ENCODE assay signal across 30 mouse cellular contexts in the genomic region with DNA sequence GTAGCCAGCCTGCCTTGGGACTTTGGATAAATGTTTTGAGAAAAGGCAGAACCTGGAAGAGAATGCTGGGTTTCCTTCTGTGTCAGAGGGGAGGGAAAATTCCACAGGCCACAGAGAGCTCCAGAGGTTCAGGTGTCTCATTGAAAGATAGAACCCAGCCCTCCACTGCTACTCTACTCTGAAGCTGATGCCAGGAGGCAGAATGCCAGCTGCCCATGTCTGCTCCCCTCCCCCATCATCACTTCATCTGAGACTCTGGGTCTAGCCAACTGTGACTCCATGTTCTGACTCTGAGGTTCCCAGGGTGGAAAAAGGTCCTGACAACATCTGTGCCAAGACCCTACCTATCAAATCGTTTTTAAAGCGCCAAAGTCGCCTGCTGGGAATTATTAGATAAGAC. TPM values are rescaled to one million over a fixed set of nuclear protein-coding genes. Genes with fewer than 3 reads are reported as not detected.
A peak's percentile ranks its signal among the peaks of the same experiment; 100 is the strongest.
DNase-seq lines count a peak whose midpoint lies in the region; ATAC-seq lines count a peak whose summit lies in the region.
"Had no signal": no experiment of that assay in that cellular context is flagged by ENCODE, and none has a peak within 500 bp of the region (broad histone marks: within the 10 kb centered on the region; RNA-seq: fewer than 3 reads in every experiment).

No protein-coding gene starts in this region.

- H3K27me3 ChIP-seq in heart, embryonic 15.5 days = no peaks in the 10 kb centered on the region
- no peaks in the 10 kb centered on the region for H3K27me3 ChIP-seq in heart, embryonic 12.5 days (replicated peaks)
- H3K27me3 ChIP-seq: embryonic facial prominence, embryonic 15.5 days; forebrain, embryonic 12.5 days; intestine, embryonic 15.5 days; liver, embryonic 12.5 days had no signal

- H3K4me3 ChIP-seq in heart, embryonic 15.5 days = no peak overlapping the region
- no peak overlapping the region for H3K4me3 ChIP-seq in heart, embryonic 12.5 days
- H3K4me3 ChIP-seq: embryonic facial prominence, embryonic 10.5 days; embryonic facial prominence, embryonic 15.5 days; forebrain, embryonic 12.5 days; hindbrain, embryonic 10.5 days; intestine, embryonic 15.5 days; layer of hippocampus, adult 2 months; left cerebral cortex, adult 2 months; liver, embryonic 12.5 days had no signal

- intact Hi-C loops in left cerebral cortex, postnatal 4 days (cut with DNase I) = no loop called here

- H3K9ac ChIP-seq in heart, embryonic 15.5 days = no peak overlapping the region
- H3K9ac ChIP-seq in heart, embryonic 12.5 days = no peak overlapping the region
- H3K9ac ChIP-seq: embryonic facial prominence, embryonic 15.5 days; forebrain, embryonic 12.5 days; forebrain, postnatal 0 days; intestine, embryonic 15.5 days; liver, embryonic 12.5 days; liver, postnatal 0 days had no signal

- H3K4me2 ChIP-seq in heart, embryonic 15.5 days = no peak overlapping the region
- no peak overlapping the region for H3K4me2 ChIP-seq in heart, embryonic 12.5 days
- H3K4me2 ChIP-seq: embryonic facial prominence, embryonic 15.5 days; forebrain, embryonic 12.5 days; heart, embryonic 11.5 days; intestine, embryonic 15.5 days; liver, embryonic 12.5 days; midbrain, embryonic 11.5 days had no signal

- WGBS in heart, embryonic 15.5 days = 41% methylated on average over 3 of the region's 3 CpGs
- WGBS in heart, embryonic 12.5 days = 59% methylated on average over 3 of the region's 3 CpGs

- peak; percentile 16 to 19 for DNase-seq in cerebellum, adult 18-20 months
- DNase-seq in cerebellum, postnatal 36 days = no peak
- peak; percentile 71 for DNase-seq in left cerebral cortex, postnatal 4 days
- no peak for DNase-seq in left cerebral cortex, adult 9 months (ENCODE audit: low spot score in 2 of 2)
- DNase-seq in urinary bladder, postnatal 25 days (ENCODE audit: low spot score) = no peak
- DNase-seq: adrenal gland, adult 2 months; cerebellum, adult 9-11 months; forebrain, postnatal 0 days; kidney, adult 2 months; kidney, postnatal 36 days; liver, postnatal 0 days; lung, postnatal 36 days; right cerebral cortex, adult 18-20 months; spleen, adult 18-20 months; thymus, postnatal 14 days had no signal

- H3K4me1 ChIP-seq in heart, embryonic 15.5 days (replicated peaks) = peaks cover 73% of the 10 kb centered on the region
- H3K4me1 ChIP-seq in heart, embryonic 12.5 days (replicated peaks) = peaks cover 76% of the 10 kb centered on the region

- no peaks in the 10 kb centered on the region for H3K9me3 ChIP-seq in heart, embryonic 15.5 days (replicated peaks)
- H3K9me3 ChIP-seq in heart, embryonic 12.5 days (replicated peaks) = no peaks in the 10 kb centered on the region
- H3K9me3 ChIP-seq: embryonic facial prominence, embryonic 10.5 days; embryonic facial prominence, embryonic 15.5 days; forebrain, embryonic 12.5 days; hindbrain, embryonic 10.5 days; intestine, embryonic 15.5 days; liver, embryonic 12.5 days had no signal

- peak overlapping the region; percentile 39 for H3K27ac ChIP-seq in heart, embryonic 15.5 days
- no peak overlapping the region for H3K27ac ChIP-seq in heart, embryonic 12.5 days (ENCODE audit: poor library complexity, severe bottlenecking)
- H3K27ac ChIP-seq: embryonic facial prominence, embryonic 15.5 days; forebrain, embryonic 12.5 days; hindbrain, embryonic 10.5 days; intestine, embryonic 15.5 days; layer of hippocampus, adult 2 months; left cerebral cortex, adult 2 months; liver, embryonic 12.5 days had no signal

- no peaks in the 10 kb centered on the region for H3K36me3 ChIP-seq in heart, embryonic 15.5 days
- H3K36me3 ChIP-seq in heart, embryonic 12.5 days = no peaks in the 10 kb centered on the region; the same call in 1 of the 2 replicates
- H3K36me3 ChIP-seq: hindbrain, embryonic 10.5 days; intestine, embryonic 15.5 days; liver, embryonic 12.5 days had no signal

- ATAC-seq in heart, embryonic 15.5 days (replicated peaks; ENCODE audit: insufficient number of reproducible peaks, insufficient read depth, low FRiP score, low read depth) = peak; percentile 32; the same call in 1 of the 2 replicates
- ATAC-seq in heart, embryonic 12.5 days (ENCODE audit: insufficient number of reproducible peaks, low FRiP score) = no peak
- ATAC-seq: CD4-positive, CD25-positive, alpha-beta regulatory T cell, adult 4 months; forebrain, postnatal 0 days; hindbrain, embryonic 16.5 days; intestine, embryonic 15.5 days; liver, embryonic 12.5 days; liver, postnatal 0 days; midbrain, embryonic 16.5 days had no signal

RNA-seq across cellular contexts. Expression of gene Prdm11, which starts 6.9 kb away (rescaled TPM):
- 4.7 and 5.7 TPM in 2 replicates for polyA plus RNA-seq in heart, embryonic 15.5 days (2015; fragmentation: Nextera tagmentation; extraction: Ambion mirVana)
- 5.6 and 5.8 TPM in 2 replicates for polyA plus RNA-seq in heart, embryonic 12.5 days (2016; fragmentation: Nextera tagmentation; extraction: Ambion mirVana)
- total RNA-seq in left cerebral cortex, postnatal 4 days (2021) = 10 to 100 TPM; 29.2 to 30.8 TPM

Comparison
In these comparisons a context has a peak if more than half of its experiments do, and no peak if none do; other contexts are left out.
1. DNase-seq: peak in cerebellum, adult 18-20 months (2 of 2) and left cerebral cortex, postnatal 4 days (single experiment); none in cerebellum, postnatal 36 days (0 of 2), left cerebral cortex, adult 9 months (0 of 2) and urinary bladder, postnatal 25 days (single experiment).